Mouse (Mus musculus) midbrain, postnatal 0 days (tissue): ENCODE measurements at regions not wholly inside any gene's neighbourhood (a gene's known extent, or its start where the extent isn't known, plus 50 kb on each side); places are given as distances from the start of the nearest gene placed in this dataset.

Source experiments
- ATAC-seq: fragments of 200-750 bp; cut with Nextera tagmentation; 2 replicates; pipeline ENCODE4 v1.8.0; 2017; ENCODE audit warnings: moderate number of reproducible peaks, mild to moderate bottlenecking, moderate TSS enrichment, moderate library complexity; ENCODE audit not compliant: low FRiP score
- DNase-seq: peaks from one replicate; pipeline ENCODE4 v3.0.0-alpha.2; 2015; ENCODE audit warnings: low spot score
- H3K27ac ChIP-seq: fragments of 300-500 bp; sonication (generic); 2 replicates; pipeline ENCODE4 v1.5.1; 2014; ENCODE audit warnings: low read depth, mild to moderate bottlenecking, low read length, mixed read lengths
- H3K27me3 ChIP-seq: fragments of 300-500 bp; sonication (generic); 2 replicates; pipeline ENCODE4 v1.6.1; 2014; ENCODE audit warnings: low read length, control low read depth, mixed read lengths; ENCODE audit not compliant: insufficient read depth
- H3K36me3 ChIP-seq: fragments of 300-500 bp; sonication (generic); 2 replicates; pipeline ENCODE4 v1.6.1; 2014; ENCODE audit warnings: low read length, control low read depth, mixed read lengths; ENCODE audit not compliant: insufficient read depth
- H3K4me1 ChIP-seq: fragments of 300-500 bp; sonication (generic); 2 replicates; pipeline ENCODE4 v1.6.1; 2014; ENCODE audit warnings: mild to moderate bottlenecking, control low read depth, antibody characterized with exemption, low read length, mixed read lengths; ENCODE audit not compliant: insufficient read depth
- H3K4me2 ChIP-seq: fragments of 300-500 bp; sonication (generic); 2 replicates; pipeline ENCODE4 v1.6.1; 2014; ENCODE audit warnings: low read depth, mild to moderate bottlenecking, low read length, mixed read lengths; ENCODE audit not compliant: poor library complexity, severe bottlenecking
- H3K4me3 ChIP-seq: fragments of 300-500 bp; sonication (generic); 2 replicates; pipeline ENCODE4 v1.5.1; 2014; ENCODE audit warnings: low read depth, mild to moderate bottlenecking, low read length, moderate library complexity
- H3K9ac ChIP-seq: fragments of 300-500 bp; sonication (generic); replicated peaks from 2 replicates; pipeline ENCODE4 v1.6.1; 2014; ENCODE audit warnings: mild to moderate bottlenecking, low read length, moderate library complexity, mixed read lengths; ENCODE audit not compliant: poor library complexity, severe bottlenecking
- H3K9me3 ChIP-seq: fragments of 300-500 bp; sonication (generic); 2 replicates; pipeline ENCODE4 v1.6.1; 2016; ENCODE audit warnings: low read length, control low read depth
- CTCF ChIP-seq: IDR thresholded peaks from 2 replicates; pipeline ENCODE4 v1.5.1; 2016; ENCODE audit warnings: antibody characterized with exemption, mild to moderate bottlenecking
- WGBS: fragments of 180-500 bp; shearing (Covaris S2); extraction: QIAGEN DNeasy Blood & Tissue Kit; methylation state at CpG from one replicate; pipeline ENCODE4 v1.1.7; 2014; 5-methylcytosine and 5-hydroxymethylcytosine counted together

DNA sequence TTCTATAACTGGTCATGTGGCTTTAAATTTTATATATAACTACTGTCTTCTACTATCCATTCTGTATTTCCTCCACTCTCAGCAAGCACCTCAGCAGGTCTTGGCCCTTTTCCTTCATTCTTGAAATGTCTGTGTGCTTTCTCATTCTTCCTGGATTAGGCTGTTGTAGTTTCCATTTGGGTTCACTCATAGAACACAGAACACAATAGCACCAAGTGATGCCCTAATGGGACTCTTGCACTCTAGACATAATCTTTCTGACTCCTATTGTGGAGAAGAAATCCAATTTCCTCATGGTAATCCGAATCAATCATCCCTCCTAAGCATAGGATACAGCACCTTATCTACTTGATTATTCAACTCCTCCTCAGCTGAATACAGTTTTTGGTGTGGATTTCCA lies 667.2 kb downstream of the Gm6685 start:
- Histone ChIP-seq H3K27ac (no peak overlapping the region), H3K4me2 (no peak overlapping the region), H3K9ac (no peak overlapping the region), H3K36me3 (no peaks in the 10 kb centered on the region), H3K27me3 (no peaks in the 10 kb centered on the region), H3K4me1 (no peaks in the 10 kb centered on the region), H3K9me3 (no peaks in the 10 kb centered on the region), H3K4me3 (no peak overlapping the region)
- DNase-seq (no peak), ATAC-seq (no peak)
- no peak for TF ChIP-seq CTCF
- 45% methylated on average over 1 of the region's 1 CpGs for WGBS
